Mouse (Mus musculus): ENCODE measurements at regions not wholly inside any gene's neighbourhood (a gene's known extent, or its start where the extent isn't known, plus 50 kb on each side); places are given as distances from the start of the nearest gene placed in this dataset.
"Not testable (repeated sequence)": the region's sequence is repeated elsewhere in the genome, so short reads cannot be mapped to it uniquely, and the experiment has no call there.

- TF ChIP-seq HCFC1 (IDR thresholded peaks at IDR 0.05; ENCODE audit: borderline replicate concordance, insufficient read depth, low read length); ZNF384 (IDR thresholded peaks at IDR 0.05; ENCODE audit: low read depth, low read length); MAFK (IDR thresholded peaks at IDR 0.05; ENCODE audit: insufficient read depth, low read depth, low read length): not testable (repeated sequence)
These were observed 748.5 kb downstream of the Dad1 start for GRCm38 (mm10) chr14:53505389-53505788.

All from ES-E14 (cell line).